Mouse (Mus musculus): ENCODE data around the gene Slc30a6. TPM values are rescaled to one million over a fixed set of nuclear protein-coding genes. Genes with fewer than 3 reads are reported as not detected.

Slc30a6 gene
- polyA plus RNA-seq, 1 experiment from 2014 or later, result 39.4 TPM

Other genes starting within 250 kb of the Slc30a6 start
- 94.8 and 105 TPM in 2 replicates for gene Memo1, start 100.1 kb upstream of the Slc30a6 start, polyA plus RNA-seq (2014; fragmentation: Nextera tagmentation; extraction: Ambion mirVana)
- 213 and 215 TPM in 2 replicates for gene Dpy30, start 71.7 kb upstream of the Slc30a6 start, polyA plus RNA-seq (2014; fragmentation: Nextera tagmentation; extraction: Ambion mirVana)
- gene Spast, start 56.6 kb upstream of the Slc30a6 start, polyA plus RNA-seq (2014; fragmentation: Nextera tagmentation; extraction: Ambion mirVana), result 21.0 and 21.5 TPM in 2 replicates
- gene Nlrc4, start 63.5 kb downstream of the Slc30a6 start, polyA plus RNA-seq (2014; fragmentation: Nextera tagmentation; extraction: Ambion mirVana), result 1.5 and 1.6 TPM in 2 replicates
- 69.0 and 71.4 TPM in 2 replicates for gene Yipf4, start 93.9 kb downstream of the Slc30a6 start, polyA plus RNA-seq (2014; fragmentation: Nextera tagmentation; extraction: Ambion mirVana)
- gene Birc6, start 132.7 kb downstream of the Slc30a6 start, polyA plus RNA-seq (2014; fragmentation: Nextera tagmentation; extraction: Ambion mirVana), result 127 and 130 TPM in 2 replicates

All from stomach, embryonic 14.5 days (tissue).